Mouse (Mus musculus) ES-E14 (cell line): Measurements from ENCODE around the gene Hus1.

ENCODE experiments used
- CHD2 ChIP-seq: IDR thresholded peaks from 2 replicates; pipeline ENCODE4 v1.6.1; 2014; ENCODE audit warnings: mild to moderate bottlenecking, low read depth, low read length, inconsistent platforms
- MAFK ChIP-seq: IDR thresholded peaks from 2 replicates; pipeline ENCODE4 v1.6.1; 2014; ENCODE audit warnings: mild to moderate bottlenecking, low read depth, low read length, inconsistent platforms; ENCODE audit not compliant: insufficient read depth
- ZC3H11A ChIP-seq: IDR thresholded peaks from 2 replicates; pipeline ENCODE4 v1.6.1; 2012; ENCODE audit warnings: low read depth, mild to moderate bottlenecking, inconsistent platforms, low read length, borderline replicate concordance

- no peak for TF ChIP-seq CHD2
- no peak for TF ChIP-seq MAFK
- no peak for TF ChIP-seq ZC3H11A
Measured at GRCm38 (mm10) chr11:9020207-9020606, 9.2 kb upstream of the Hus1 start.
